Mouse (Mus musculus): ENCODE measurements around the gene Vmn1r229.

Vmn1r229 gene

DNA sequence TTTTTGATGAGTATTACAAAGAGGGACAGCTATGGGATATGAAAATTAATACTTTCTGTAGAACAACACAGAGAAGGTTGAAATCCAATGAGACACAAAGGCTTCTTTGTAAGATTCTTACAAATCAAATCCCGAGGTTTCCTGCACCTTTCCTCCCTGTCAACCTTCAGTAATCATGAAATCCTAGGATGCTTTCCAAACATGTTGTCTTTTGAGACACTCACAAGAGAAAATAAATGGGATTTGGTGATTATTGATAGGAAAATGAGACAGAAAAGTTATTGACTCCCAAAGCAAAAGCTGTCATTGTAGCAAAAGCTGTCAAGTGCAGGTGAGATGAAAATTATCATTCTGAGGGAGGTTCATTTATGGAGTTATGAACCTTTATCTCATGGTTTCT lies at the start of gene Vmn1r229:
Gene Vmn1r229, plus strand, starts transcription at position 301 of the 400 bp plus-strand sequence.
- no peak for DNase-seq

- DNase-seq, result no peak
Observed at GRCm38 (mm10) chr17:20786057-20786456, 25.3 kb upstream of the Vmn1r229 start, which contains the start of gene Vmn1r228. TSS of gene Vmn1r228 (minus strand) at chr17:20786157.

- no peak for DNase-seq
Observed at GRCm38 (mm10) chr17:20840144-20840543, 28.8 kb downstream of the Vmn1r229 start, which contains the start of gene Vmn1r230. TSS of gene Vmn1r230 (plus strand) at chr17:20840444.

All from cerebellum, postnatal 25 days (tissue).